Mouse (Mus musculus): ENCODE results near the gene Lpp.

DNA sequence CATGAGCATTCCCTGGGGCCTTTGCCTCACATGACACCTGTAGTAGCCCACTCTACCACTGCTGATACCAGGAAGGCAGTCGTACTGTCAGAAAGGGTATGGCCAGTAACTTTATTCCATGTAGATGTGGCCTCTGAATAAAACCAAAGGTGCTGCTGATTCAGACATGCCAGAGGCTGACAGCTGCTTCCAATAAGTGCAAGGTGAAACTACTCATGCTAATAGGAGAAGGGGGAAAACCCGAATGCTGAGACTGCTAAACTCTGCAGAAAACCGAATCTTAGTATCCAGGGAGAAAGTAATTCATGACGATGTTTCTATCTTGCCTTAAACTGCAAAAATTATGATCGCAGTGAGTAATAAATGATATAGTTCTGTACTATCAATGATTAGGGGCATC, 468.1 kb downstream of the Lpp start:
- no peak for TF ChIP-seq CTCF (IDR thresholded peaks at IDR 0.05; ENCODE audit: borderline replicate concordance, insufficient read depth, low read length)
- no peak for TF ChIP-seq POLR2A (IDR thresholded peaks at IDR 0.05; ENCODE audit: low read depth, low read length)
